Mouse (Mus musculus) stomach, embryonic 15.5 days (tissue): ENCODE data around the gene Gm45234. TPM values are rescaled to one million over a fixed set of nuclear protein-coding genes. Genes with fewer than 3 reads are reported as not detected.
A peak's percentile ranks its signal among the peaks of the same experiment; 100 is the strongest.

Experiments
- ATAC-seq: fragments of 200-750 bp; cut with Nextera tagmentation; 2 replicates; pipeline ENCODE4 v1.8.0; 2017; ENCODE audit warnings: low read depth, moderate number of reproducible peaks, moderate TSS enrichment; ENCODE audit not compliant: insufficient read depth, low FRiP score
- H3K27ac ChIP-seq: fragments of 300-500 bp; sonication (generic); 2 replicates; pipeline ENCODE4 v1.5.1; 2015; ENCODE audit warnings: mild to moderate bottlenecking, inconsistent platforms
- H3K27me3 ChIP-seq: fragments of 300-500 bp; sonication (generic); replicated peaks from 2 replicates; pipeline ENCODE4 v1.6.1; 2015; ENCODE audit warnings: inconsistent platforms
- H3K36me3 ChIP-seq: fragments of 300-500 bp; sonication (generic); 2 replicates; pipeline ENCODE4 v1.6.1; 2015; ENCODE audit warnings: inconsistent platforms
- H3K4me1 ChIP-seq: fragments of 300-500 bp; sonication (generic); 2 replicates; pipeline ENCODE4 v1.6.1; 2015; ENCODE audit warnings: inconsistent platforms
- H3K4me2 ChIP-seq: fragments of 300-500 bp; sonication (generic); 2 replicates; pipeline ENCODE4 v1.6.1; 2015; ENCODE audit warnings: mild to moderate bottlenecking, inconsistent platforms
- H3K4me3 ChIP-seq: fragments of 300-500 bp; sonication (generic); replicated peaks from 2 replicates; pipeline ENCODE4 v1.5.1; 2015; ENCODE audit warnings: inconsistent platforms
- H3K9ac ChIP-seq: fragments of 300-500 bp; sonication (generic); 2 replicates; pipeline ENCODE4 v1.6.1; 2015; ENCODE audit warnings: inconsistent platforms
- H3K9me3 ChIP-seq: fragments of 300-500 bp; sonication (generic); 2 replicates; pipeline ENCODE4 v1.6.1; 2016; ENCODE audit warnings: inconsistent platforms
- WGBS: fragments of 180-500 bp; shearing (Covaris S2); methylation state at CpG from one replicate; pipeline ENCODE4 v1.1.7; 2015; 5-methylcytosine and 5-hydroxymethylcytosine counted together
- polyA plus RNA-seq: library from polyadenylated mRNA; unstranded; fragments of >200 nt; fragmentation: Nextera tagmentation; extraction: Ambion mirVana; gene quantifications from 2 replicates; pipeline ENCODE4 v1.2.1, GENCODE M21; 2015

Gm45234 gene
- polyA plus RNA-seq, 1 experiment from 2014 or later = not detected

DNA sequence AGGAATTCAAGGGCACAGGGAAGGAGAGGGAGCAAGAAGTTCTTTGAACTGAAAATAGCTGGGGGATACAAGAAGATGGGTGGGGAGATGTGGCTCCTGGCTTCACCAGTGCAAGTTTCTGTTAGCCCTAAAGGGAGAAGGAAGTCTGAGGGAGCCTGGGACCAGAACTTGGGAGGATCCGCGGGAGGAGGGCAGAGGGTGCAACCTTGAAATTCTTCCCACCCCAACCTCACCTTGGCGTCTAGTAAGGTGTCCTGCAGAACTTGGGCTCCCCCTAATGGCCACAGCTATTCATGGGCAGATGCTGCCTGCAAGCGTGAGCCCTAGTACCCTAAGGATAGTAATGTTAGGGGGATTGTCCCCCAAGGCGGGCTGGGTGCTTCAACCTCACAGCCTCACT lies 3.4 kb upstream of the Gm45234 start:
- peak; percentile 2; the same call in 1 of the 2 replicates for ATAC-seq
- Histone ChIP-seq H3K9ac (no peak overlapping the region), H3K9me3 (no peaks in the 10 kb centered on the region), H3K27me3 (no peaks in the 10 kb centered on the region), H3K36me3 (no peaks in the 10 kb centered on the region), H3K27ac (peak overlapping the region; percentile 96), H3K4me2 (peak overlapping the region; percentile 61), H3K4me1 (peaks cover 42% of the 10 kb centered on the region), H3K4me3 (no peak overlapping the region; the same call in 1 of the 2 replicates)
- WGBS = 3% methylated on average over 5 of the region's 5 CpGs

- H3K9ac ChIP-seq = no peak overlapping the region
- 48% methylated on average over 2 of the region's 2 CpGs for WGBS
- ATAC-seq = no peak
Measured at GRCm38 (mm10) chr6:124758849-124759232, 3.0 kb upstream of the Gm45234 start.

GRCm38 (mm10) chr6:124757909-124758848 lies 2.4 kb upstream of the Gm45234 start:
- Histone ChIP-seq H3K9ac (peak overlapping the region; percentile 76; the same call in 1 of the 2 replicates), H3K4me2 (peak overlapping the region; percentile 61), H3K27ac (peak overlapping the region; percentile 96), H3K4me3 (peak overlapping the region; percentile 75), H3K4me1 (peaks cover 49% of the 10 kb centered on the region), H3K36me3 (no peaks in the 10 kb centered on the region), H3K9me3 (no peaks in the 10 kb centered on the region), H3K27me3 (no peaks in the 10 kb centered on the region)
- 25% methylated on average over 5 of the region's 5 CpGs for WGBS
- ATAC-seq = peak; percentile 12; the same call in 1 of the 2 replicates

More at GRCm38 (mm10) chr6:124758849-124759232, 3.0 kb upstream of the Gm45234 start:
- no peaks in the 10 kb centered on the region for H3K27me3 ChIP-seq
- peak overlapping the region; percentile 61 for H3K4me2 ChIP-seq
- no peaks in the 10 kb centered on the region for H3K36me3 ChIP-seq
- H3K27ac ChIP-seq = peak overlapping the region; percentile 96
- no peak overlapping the region; the same call in 1 of the 2 replicates for H3K4me3 ChIP-seq
- peaks cover 46% of the 10 kb centered on the region for H3K4me1 ChIP-seq
- H3K9me3 ChIP-seq = no peaks in the 10 kb centered on the region

- peak overlapping the region; percentile 76 for H3K9ac ChIP-seq
- H3K36me3 ChIP-seq = no peaks in the 10 kb centered on the region
- H3K4me3 ChIP-seq = peak overlapping the region; percentile 75
- peak overlapping the region; percentile 96 for H3K27ac ChIP-seq
- WGBS = 7% methylated on average over 5 of the region's 5 CpGs
- no peak for ATAC-seq
- H3K27me3 ChIP-seq = no peaks in the 10 kb centered on the region
- H3K4me2 ChIP-seq = peak overlapping the region; percentile 61
- H3K9me3 ChIP-seq = no peaks in the 10 kb centered on the region
- peaks cover 49% of the 10 kb centered on the region for H3K4me1 ChIP-seq
Measured at GRCm38 (mm10) chr6:124757351-124757880, 1.6 kb upstream of the Gm45234 start.

GRCm38 (mm10) chr6:124756652-124757350 lies 980 bp upstream of the Gm45234 start:
- peak overlapping the region; percentile 96 for H3K27ac ChIP-seq
- 1% methylated on average over 46 of the region's 54 CpGs for WGBS
- H3K4me1 ChIP-seq = peaks cover 49% of the 10 kb centered on the region
- H3K9me3 ChIP-seq = no peaks in the 10 kb centered on the region
- peak; percentile 76 for ATAC-seq
- peak overlapping the region; percentile 61 for H3K4me2 ChIP-seq
- no peaks in the 10 kb centered on the region for H3K36me3 ChIP-seq
- no peaks in the 10 kb centered on the region for H3K27me3 ChIP-seq
- H3K9ac ChIP-seq = peak overlapping the region; percentile 76
- H3K4me3 ChIP-seq = peak overlapping the region; percentile 75

DNA sequence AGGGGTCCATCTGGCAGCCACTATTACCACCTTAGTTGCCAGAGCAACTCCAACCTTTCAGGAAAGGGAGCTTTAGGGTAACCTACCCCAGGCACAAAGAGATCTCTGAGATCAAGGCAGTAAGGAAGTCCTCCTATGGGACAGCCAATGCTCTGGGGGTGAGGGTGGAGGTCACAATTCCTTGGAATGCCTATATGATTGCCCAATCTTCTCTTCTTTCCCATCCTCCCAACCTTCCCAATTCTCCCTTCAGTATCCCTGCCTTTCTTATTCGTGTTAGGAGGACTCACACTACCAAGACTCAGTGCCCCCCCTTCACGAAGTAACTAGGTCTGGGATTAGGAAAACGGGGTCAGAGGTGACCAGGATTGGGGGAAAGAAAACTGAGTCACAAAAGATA lies 515 bp downstream of the Gm45234 start:
- peak overlapping the region; percentile 96 for H3K27ac ChIP-seq
- peaks cover 49% of the 10 kb centered on the region for H3K4me1 ChIP-seq
- WGBS = 8% methylated on average over 3 of the region's 3 CpGs
- no peaks in the 10 kb centered on the region for H3K36me3 ChIP-seq
- H3K9me3 ChIP-seq = no peaks in the 10 kb centered on the region
- peak overlapping the region; percentile 76 for H3K9ac ChIP-seq
- peak overlapping the region; percentile 75 for H3K4me3 ChIP-seq
- no peak for ATAC-seq
- H3K27me3 ChIP-seq = no peaks in the 10 kb centered on the region
- H3K4me2 ChIP-seq = peak overlapping the region; percentile 61

DNA sequence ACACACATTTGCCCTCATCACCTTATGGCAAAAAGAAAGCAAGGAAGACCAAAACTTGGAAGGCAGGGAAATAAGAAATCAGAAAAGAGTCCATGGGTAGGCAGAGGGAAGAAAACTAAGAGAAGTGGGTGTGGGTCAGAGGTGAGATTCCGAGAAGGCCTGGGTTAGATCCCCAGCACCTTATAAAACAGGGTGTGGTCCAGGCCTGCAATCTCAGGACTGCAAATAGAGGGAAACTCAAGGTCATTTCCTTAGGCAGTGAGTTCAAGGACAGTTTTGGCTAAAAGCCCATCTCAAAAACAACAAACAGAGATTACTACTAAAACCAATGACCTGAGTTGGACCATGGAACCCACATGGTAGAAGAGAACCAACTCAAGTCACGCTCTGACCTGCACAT lies 2.0 kb downstream of the Gm45234 start:
- Histone ChIP-seq H3K27ac (no peak overlapping the region), H3K9ac (no peak overlapping the region), H3K4me2 (no peak overlapping the region), H3K4me3 (no peak overlapping the region), H3K27me3 (no peaks in the 10 kb centered on the region), H3K36me3 (0 out of 2 replicates have a peak, but pooled peaks cover 9% of the 10 kb centered on the region), H3K9me3 (no peaks in the 10 kb centered on the region), H3K4me1 (peaks cover 38% of the 10 kb centered on the region)
- 83% methylated on average over 2 of the region's 2 CpGs for WGBS
- no peak for ATAC-seq

DNA sequence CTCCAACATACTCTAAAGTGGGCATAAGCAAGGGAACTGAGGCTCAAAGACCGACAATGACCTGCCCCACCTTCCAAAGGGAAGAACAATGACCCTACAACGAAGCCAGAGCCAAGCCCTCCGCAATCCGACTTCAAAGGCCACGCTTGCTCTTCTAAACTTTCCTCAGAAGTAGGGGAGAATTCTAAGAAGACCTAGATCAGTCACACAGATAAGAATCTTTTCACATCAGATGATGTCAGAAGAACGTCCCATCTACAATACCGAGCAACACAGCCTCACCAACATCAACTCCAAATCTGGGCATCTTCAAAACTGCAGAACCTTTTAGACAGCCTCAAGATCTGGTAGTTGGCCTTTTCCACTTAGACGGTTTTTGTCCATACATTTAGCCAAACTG lies 5.4 kb downstream of the Gm45234 start:
- WGBS = 81% methylated on average over 8 of the region's 8 CpGs
- no peak for ATAC-seq
- Histone ChIP-seq H3K4me1 (peaks cover 33% of the 10 kb centered on the region), H3K27me3 (no peaks in the 10 kb centered on the region), H3K4me2 (no peak overlapping the region), H3K36me3 (peaks cover 26% of the 10 kb centered on the region), H3K9ac (no peak overlapping the region), H3K9me3 (no peaks in the 10 kb centered on the region), H3K4me3 (no peak overlapping the region), H3K27ac (no peak overlapping the region)

GRCm38 (mm10) chr6:124746654-124747632 lies 8.9 kb downstream of the Gm45234 start:
- Histone ChIP-seq H3K36me3 (peaks cover 50% of the 10 kb centered on the region), H3K9ac (no peak overlapping the region), H3K9me3 (no peaks in the 10 kb centered on the region), H3K4me1 (peaks cover 23% of the 10 kb centered on the region), H3K27me3 (no peaks in the 10 kb centered on the region), H3K4me2 (peak overlapping the region; percentile 94; the same call in 1 of the 2 replicates), H3K4me3 (0 out of 2 replicates have a peak overlapping the region, but pooled peaks have one; percentile 51), H3K27ac (no peak overlapping the region)
- 87% methylated on average over 7 of the region's 7 CpGs for WGBS
- no peak for ATAC-seq

GRCm38 (mm10) chr6:124746296-124746605 lies 9.6 kb downstream of the Gm45234 start:
- Histone ChIP-seq H3K9ac (peak overlapping the region; percentile 72), H3K4me3 (peak overlapping the region; percentile 51), H3K27me3 (no peaks in the 10 kb centered on the region), H3K27ac (peak overlapping the region; percentile 85), H3K4me2 (peak overlapping the region; percentile 94), H3K36me3 (peaks cover 50% of the 10 kb centered on the region), H3K4me1 (peaks cover 25% of the 10 kb centered on the region), H3K9me3 (no peaks in the 10 kb centered on the region)
- ATAC-seq = no peak
- 17% methylated on average over 8 of the region's 8 CpGs for WGBS
